Mouse (Mus musculus): Measurements from ENCODE around the gene Pxmp2.

The Pxmp2 gene

DNA sequence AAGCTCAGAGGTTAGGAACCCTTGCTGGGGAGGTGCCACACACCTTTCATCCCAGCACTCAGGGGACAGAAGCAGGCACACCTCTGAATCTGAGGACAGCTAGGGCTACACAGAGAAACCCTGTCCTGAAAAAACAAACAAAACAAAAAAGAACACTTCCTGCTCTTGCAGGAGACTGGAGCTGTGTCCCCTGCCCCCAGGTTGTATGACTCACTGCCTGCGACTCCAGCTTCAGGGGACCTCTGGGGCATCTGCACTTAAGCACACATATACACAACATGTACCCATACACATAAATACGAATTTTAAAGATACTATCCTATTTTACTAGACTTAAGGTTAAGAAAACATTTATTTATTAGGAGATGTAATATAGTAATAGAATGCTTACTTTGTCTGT is 41.9 kb downstream of the Pxmp2 start:
- in situ Hi-C loops (cut with MboI; ENCODE audit: low pct_unique_long_range_greater_than_20kb in 1 of 2, low sequenced_read_pairs in 2 of 2, unreplicated experiment in 1 of 2): no loop called here

GRCm38 (mm10) chr5:110232346-110232745 is 53.6 kb downstream of the Pxmp2 start:
- in situ Hi-C loops (cut with MboI; ENCODE audit: low pct_unique_long_range_greater_than_20kb in 1 of 2, low sequenced_read_pairs in 2 of 2, unreplicated experiment in 1 of 2): no loop called here

DNA sequence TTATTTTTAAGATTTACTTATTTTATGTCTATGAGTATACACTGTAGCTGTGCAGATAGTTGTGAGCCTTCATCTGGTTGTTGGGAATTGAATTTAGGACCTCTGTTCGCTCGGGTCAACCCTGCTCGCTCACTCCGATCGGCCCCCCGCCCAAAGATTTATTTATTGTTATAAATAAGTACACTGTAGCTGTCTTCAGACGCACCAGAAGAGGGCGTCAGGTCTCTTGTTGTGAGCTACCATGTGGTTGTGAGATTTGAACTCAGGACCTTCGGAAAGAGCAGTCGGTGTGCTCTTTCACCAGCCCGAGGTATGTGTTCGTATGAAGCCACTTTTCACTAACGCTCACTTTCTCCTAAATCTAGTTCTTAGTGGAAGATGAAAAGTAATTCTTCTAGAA is 54.3 kb downstream of the Pxmp2 start:
- in situ Hi-C loops (cut with MboI; ENCODE audit: low pct_unique_long_range_greater_than_20kb in 1 of 2, low sequenced_read_pairs in 2 of 2, unreplicated experiment in 1 of 2): no loop called here

DNA sequence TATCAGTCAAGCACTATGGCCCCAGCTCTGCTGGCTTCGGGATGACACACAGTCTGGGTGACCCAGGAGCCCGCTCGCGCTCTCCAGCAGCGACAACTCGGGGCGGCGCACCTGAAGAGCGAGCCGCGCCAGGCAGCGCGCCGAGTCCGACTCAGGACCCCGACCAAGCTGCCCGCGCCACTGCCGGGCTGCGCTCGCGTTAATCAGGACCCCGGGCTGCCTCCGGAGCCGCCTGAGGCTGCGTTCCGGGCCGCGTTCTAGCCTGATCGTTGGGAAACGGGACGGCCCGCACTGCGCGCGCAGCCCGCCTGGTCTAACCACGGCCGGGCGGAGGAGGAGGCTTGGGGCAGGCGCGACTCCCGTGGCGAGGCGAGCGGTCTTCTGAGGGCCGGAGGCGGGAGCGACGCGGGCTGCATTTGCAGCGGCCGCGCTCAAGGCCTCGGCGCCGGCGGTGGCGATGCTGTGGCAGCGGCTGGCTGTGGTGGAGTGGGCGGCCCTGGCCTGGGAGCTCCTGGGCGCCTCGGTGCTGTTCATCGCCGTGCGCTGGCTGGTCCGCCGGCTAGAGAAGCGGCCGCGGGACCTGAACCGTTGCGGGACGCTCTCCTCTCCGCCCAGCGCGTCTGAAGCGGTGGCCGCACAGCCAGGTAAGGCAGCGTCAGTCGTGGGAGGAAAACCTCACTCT is 55.1 kb downstream of the Pxmp2 start, which contains the start of gene Ankle2:
Ankle2 (plus strand) TSS at position 225 of the 682 bp plus-strand sequence.
- in situ Hi-C loops (cut with MboI; ENCODE audit: low pct_unique_long_range_greater_than_20kb in 1 of 2, low sequenced_read_pairs in 2 of 2, unreplicated experiment in 1 of 2): no loop called here

DNA sequence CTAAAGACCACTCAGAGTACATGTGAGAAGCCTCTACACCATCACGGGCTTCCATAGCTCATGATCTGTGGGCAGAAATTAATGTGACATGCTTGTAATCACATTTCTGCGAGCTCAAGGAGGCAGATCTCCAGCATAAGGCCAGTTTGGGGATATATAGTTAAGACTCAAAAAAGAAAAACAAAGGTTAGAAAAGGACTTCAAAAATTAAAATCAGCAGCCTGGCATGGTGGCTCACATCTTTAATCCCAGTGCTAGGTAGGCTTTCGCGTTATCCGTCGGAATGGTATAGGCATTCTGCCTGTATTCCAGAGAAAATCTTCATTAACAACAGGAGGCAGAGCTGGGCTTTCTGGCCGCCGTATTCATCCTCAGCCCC is 55.6 kb downstream of the Pxmp2 start:
- in situ Hi-C loops (cut with MboI; ENCODE audit: low pct_unique_long_range_greater_than_20kb in 1 of 2, low sequenced_read_pairs in 2 of 2, unreplicated experiment in 1 of 2): no loop called here

DNA sequence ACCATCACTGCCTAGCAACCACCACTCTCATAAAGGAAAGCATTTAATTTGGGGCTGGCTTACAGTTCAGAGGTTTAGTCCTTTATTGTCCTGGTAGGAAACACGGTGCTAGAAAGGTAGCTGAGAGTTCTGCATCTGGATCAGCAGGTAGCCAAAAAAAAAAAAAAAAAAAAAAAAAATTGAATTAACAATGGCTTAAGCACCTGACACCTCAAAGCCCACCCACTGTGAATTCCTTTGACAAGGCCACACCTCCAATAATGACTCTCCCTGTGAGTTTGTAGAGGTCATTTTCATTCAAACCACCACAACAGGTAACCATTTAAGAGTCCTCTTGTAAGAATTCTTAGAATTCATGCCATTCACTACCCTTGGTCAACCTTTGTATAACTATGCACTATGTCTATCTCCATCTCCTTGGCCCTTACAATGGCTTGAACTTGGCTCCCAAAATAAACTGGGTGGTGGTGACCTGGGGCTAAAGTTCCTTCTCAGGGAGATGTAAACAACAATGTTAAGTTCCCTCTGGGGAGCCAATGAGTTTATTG is 58.6 kb downstream of the Pxmp2 start:
- in situ Hi-C loops (cut with MboI; ENCODE audit: low pct_unique_long_range_greater_than_20kb in 1 of 2, low sequenced_read_pairs in 2 of 2, unreplicated experiment in 1 of 2): no loop called here

DNA sequence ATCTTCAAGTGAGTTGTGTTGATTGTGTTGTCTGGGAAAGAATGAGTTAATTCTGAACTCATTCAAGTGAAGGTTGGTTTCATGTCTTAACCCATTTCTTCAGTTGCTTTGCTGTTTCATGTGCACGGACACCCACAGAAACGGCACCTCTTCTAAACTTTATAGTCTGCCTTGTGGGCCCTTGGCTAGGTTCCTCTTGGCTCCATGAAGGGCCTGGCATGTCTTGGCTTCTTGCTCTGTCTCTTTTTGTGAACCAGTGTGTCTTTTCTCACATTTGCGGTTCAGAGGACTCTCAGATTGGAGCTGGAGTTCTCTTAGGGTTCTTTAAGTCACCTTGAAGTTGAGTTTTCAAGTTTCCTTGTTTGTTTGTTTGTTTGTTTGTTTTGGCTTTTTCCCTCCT is 60.9 kb downstream of the Pxmp2 start:
- in situ Hi-C loops (cut with MboI; ENCODE audit: low pct_unique_long_range_greater_than_20kb in 1 of 2, low sequenced_read_pairs in 2 of 2, unreplicated experiment in 1 of 2): no loop called here

All from mouse embryonic stem cell (cell line).